ENCODE assay signal across 15 mouse cellular contexts in the genomic region with DNA sequence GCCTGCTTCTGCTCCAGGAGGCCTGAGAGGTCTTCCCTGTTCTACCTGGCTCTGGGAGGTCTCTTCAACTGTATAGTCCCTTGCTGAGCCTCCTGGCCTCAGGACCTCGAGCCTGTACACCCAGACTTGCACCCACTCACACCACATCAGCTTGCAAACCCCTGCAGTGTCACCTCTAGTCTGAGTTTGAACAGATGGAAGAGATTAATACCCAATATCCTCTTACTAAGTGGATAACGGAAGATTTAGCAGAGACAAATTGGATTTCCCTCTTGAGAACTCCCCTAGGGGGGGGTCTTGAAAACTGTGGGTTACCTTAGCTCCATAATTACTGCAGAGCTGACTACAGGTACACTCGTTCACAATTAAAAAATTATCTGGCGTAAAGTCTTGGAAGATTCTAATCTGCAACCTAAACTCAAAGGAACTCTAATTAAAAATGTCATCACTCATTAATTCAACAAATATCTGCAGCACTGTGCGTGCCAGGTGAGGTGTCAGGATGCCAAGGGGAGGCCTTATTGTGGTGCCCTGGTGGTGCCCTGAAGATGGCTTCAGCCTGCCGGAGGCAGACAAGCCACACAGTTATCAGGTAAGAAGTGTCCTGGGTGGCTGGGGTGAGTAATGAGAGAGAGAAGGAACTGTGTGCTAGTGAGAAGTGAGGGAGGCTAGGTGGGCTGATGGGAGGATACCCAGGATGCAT. TPM values are rescaled to one million over a fixed set of nuclear protein-coding genes. Genes with fewer than 3 reads are reported as not detected.
DNase-seq lines count a peak whose midpoint lies in the region; ATAC-seq and TF ChIP-seq lines count a peak whose summit lies in the region.
"Had no signal": no experiment of that assay in that cellular context is flagged by ENCODE, and none has a peak within 500 bp of the region (broad histone marks: within the 10 kb centered on the region; RNA-seq: fewer than 3 reads in every experiment).

No protein-coding gene starts in this region.

- no peak overlapping the region for H3K9ac ChIP-seq in forebrain, postnatal 0 days
- no peak overlapping the region for H3K9ac ChIP-seq in lung, embryonic 15.5 days
- H3K9ac ChIP-seq in forebrain, embryonic 12.5 days, result no peak overlapping the region
- H3K9ac ChIP-seq in midbrain, embryonic 12.5 days (replicated peaks), result no peak overlapping the region
- H3K9ac ChIP-seq: liver, embryonic 13.5 days had no signal

- H3K4me2 ChIP-seq in forebrain, postnatal 0 days (ENCODE audit: low read depth), result no peak overlapping the region
- no peak overlapping the region for H3K4me2 ChIP-seq in lung, embryonic 15.5 days
- H3K4me2 ChIP-seq in forebrain, embryonic 12.5 days, result no peak overlapping the region
- H3K4me2 ChIP-seq in midbrain, embryonic 12.5 days (replicated peaks), result no peak overlapping the region
- H3K4me2 ChIP-seq: liver, embryonic 13.5 days had no signal

- DNase-seq in forebrain, embryonic 10.5 days (ENCODE audit: extremely low spot score, low spot score), result no peak
- DNase-seq in forebrain, postnatal 0 days, result no peak
- DNase-seq in lung, adult 2 months, result no peak
- DNase-seq in liver, result no peak
- DNase-seq: cerebellum, adult 8-10 months; embryo, embryonic 11 days; heart, adult 2 months; heart, postnatal 10 days; liver, embryonic 13.5 days had no signal

- 73% methylated on average over 6 of the region's 6 CpGs for WGBS in forebrain, embryonic 10.5 days
- WGBS in forebrain, postnatal 0 days, result 50% methylated on average over 6 of the region's 6 CpGs
- 75% methylated on average over 6 of the region's 6 CpGs for WGBS in lung, embryonic 15.5 days
- 85% methylated on average over 6 of the region's 6 CpGs for WGBS in lung, adult 2 months
- 66% methylated on average over 6 of the region's 6 CpGs for whole genome bisulfite sequencing in forebrain, embryonic 12.5 days
- WGBS in midbrain, embryonic 12.5 days, result 75% methylated on average over 6 of the region's 6 CpGs

- H3K27ac ChIP-seq in forebrain, embryonic 10.5 days, result peak overlapping the region; percentile 88
- H3K27ac ChIP-seq in forebrain, postnatal 0 days (ENCODE audit: low read depth, low read length), result no peak overlapping the region; the same call in 1 of the 2 replicates
- peak overlapping the region; percentile 92 for H3K27ac ChIP-seq in lung, embryonic 15.5 days
- H3K27ac ChIP-seq in forebrain, embryonic 12.5 days, result peak overlapping the region; percentile 91
- peak overlapping the region; percentile 79 for H3K27ac ChIP-seq in midbrain, embryonic 12.5 days (replicated peaks)
- H3K27ac ChIP-seq: heart, adult 2 months; liver, embryonic 13.5 days had no signal

- no peak for TF ChIP-seq POLR2A in lung, adult 2 months (IDR thresholded peaks at IDR 0.05; ENCODE audit: borderline replicate concordance, extremely low read depth, low read depth, low read length)

- no peaks in the 10 kb centered on the region for H3K36me3 ChIP-seq in forebrain, embryonic 10.5 days (replicated peaks)
- no peaks in the 10 kb centered on the region for H3K36me3 ChIP-seq in forebrain, postnatal 0 days (ENCODE audit: insufficient read depth)
- H3K36me3 ChIP-seq in lung, embryonic 15.5 days, result no peaks in the 10 kb centered on the region
- no peaks in the 10 kb centered on the region for H3K36me3 ChIP-seq in forebrain, embryonic 12.5 days (replicated peaks)
- H3K36me3 ChIP-seq in midbrain, embryonic 12.5 days, result no peaks in the 10 kb centered on the region
- H3K36me3 ChIP-seq: liver, embryonic 13.5 days had no signal

- no peak overlapping the region for H3K4me3 ChIP-seq in forebrain, embryonic 10.5 days
- H3K4me3 ChIP-seq in forebrain, postnatal 0 days (ENCODE audit: low read depth, low read length), result no peak overlapping the region
- H3K4me3 ChIP-seq in lung, embryonic 15.5 days, result no peak overlapping the region
- H3K4me3 ChIP-seq in lung, adult 2 months (replicated peaks; ENCODE audit: extremely low read depth, low read depth, low read length), result no peak overlapping the region
- H3K4me3 ChIP-seq in forebrain, embryonic 12.5 days (replicated peaks), result no peak overlapping the region
- H3K4me3 ChIP-seq in midbrain, embryonic 12.5 days, result no peak overlapping the region
- H3K4me3 ChIP-seq: heart, adult 2 months; liver, embryonic 13.5 days; myocyte had no signal

- no peak for TF ChIP-seq CTCF in forebrain, postnatal 0 days (IDR thresholded peaks at IDR 0.05; ENCODE audit: low read depth)
- TF ChIP-seq CTCF in lung, adult 2 months (IDR thresholded peaks at IDR 0.05; ENCODE audit: insufficient read depth, low read length), result no peak

- no peaks in the 10 kb centered on the region for H3K9me3 ChIP-seq in forebrain, embryonic 10.5 days
- no peaks in the 10 kb centered on the region for H3K9me3 ChIP-seq in forebrain, postnatal 0 days (ENCODE audit: low read length)
- H3K9me3 ChIP-seq in lung, embryonic 15.5 days, result no peaks in the 10 kb centered on the region
- H3K9me3 ChIP-seq in forebrain, embryonic 12.5 days, result no peaks in the 10 kb centered on the region
- H3K9me3 ChIP-seq in midbrain, embryonic 12.5 days, result no peaks in the 10 kb centered on the region
- H3K9me3 ChIP-seq: liver, embryonic 13.5 days had no signal

- no peak for ATAC-seq in forebrain, postnatal 0 days
- ATAC-seq in lung, embryonic 15.5 days (ENCODE audit: borderline replicate concordance, extremely low read depth, low FRiP score, low TSS enrichment), result no peak
- ATAC-seq in forebrain, embryonic 12.5 days (ENCODE audit: low FRiP score), result no peak
- ATAC-seq in midbrain, embryonic 12.5 days (ENCODE audit: low FRiP score, low read depth), result no peak
- ATAC-seq in inflammation-experienced regulatory T-cells, adult 6 months, result no peak
- ATAC-seq: intestine, postnatal 0 days had no signal

- H3K4me1 ChIP-seq in forebrain, embryonic 10.5 days, result peaks cover 87% of the 10 kb centered on the region
- peaks cover 25% of the 10 kb centered on the region for H3K4me1 ChIP-seq in forebrain, postnatal 0 days (ENCODE audit: insufficient read depth)
- peaks cover 73% of the 10 kb centered on the region for H3K4me1 ChIP-seq in lung, embryonic 15.5 days
- 0 out of 2 replicates have a peak, but pooled peaks cover 3% of the 10 kb centered on the region for H3K4me1 ChIP-seq in lung, adult 2 months (ENCODE audit: control insufficient read depth, insufficient read depth, low read length)
- H3K4me1 ChIP-seq in forebrain, embryonic 12.5 days, result peaks cover 83% of the 10 kb centered on the region
- H3K4me1 ChIP-seq in midbrain, embryonic 12.5 days, result peaks cover 67% of the 10 kb centered on the region
- H3K4me1 ChIP-seq: liver, embryonic 13.5 days had no signal

- peaks cover 23% of the 10 kb centered on the region for H3K27me3 ChIP-seq in forebrain, embryonic 10.5 days (ENCODE audit: poor library complexity, severe bottlenecking)
- H3K27me3 ChIP-seq in forebrain, postnatal 0 days (ENCODE audit: insufficient read depth, low read length), result no peaks in the 10 kb centered on the region
- no peaks in the 10 kb centered on the region for H3K27me3 ChIP-seq in lung, embryonic 15.5 days
- H3K27me3 ChIP-seq in forebrain, embryonic 12.5 days, result no peaks in the 10 kb centered on the region
- H3K27me3 ChIP-seq in midbrain, embryonic 12.5 days, result peaks cover 17% of the 10 kb centered on the region; the same call in 1 of the 2 replicates
- H3K27me3 ChIP-seq: liver, embryonic 13.5 days had no signal

RNA-seq across cellular contexts. Expression of gene Celsr1, which starts 38.5 kb away (rescaled TPM):
- polyA plus RNA-seq in forebrain, embryonic 10.5 days (2016; fragmentation: Nextera tagmentation; extraction: Ambion mirVana), result 2.4 and 2.6 TPM in 2 replicates
- 6.5 and 13.0 TPM in 2 replicates for total RNA-seq in forebrain, postnatal 0 days (2014; rRNA removed)
- polyA plus RNA-seq in forebrain, postnatal 0 days (2015; fragmentation: Nextera tagmentation; extraction: Ambion mirVana), result 0.62 and 0.97 TPM in 2 replicates
- polyA plus RNA-seq in lung, embryonic 15.5 days (2015; fragmentation: Nextera tagmentation; extraction: Ambion mirVana), result 4.3 and 4.8 TPM in 2 replicates
- polyA plus RNA-seq in lung, adult 2 months (2012; rRNA removed), result 16.0 and 16.2 TPM in 2 replicates
- polyA plus RNA-seq in forebrain, embryonic 12.5 days (2016; fragmentation: Nextera tagmentation; extraction: Ambion mirVana), result 7.3 and 7.9 TPM in 2 replicates
- 3.4 and 4.1 TPM in 2 replicates for polyA plus RNA-seq in midbrain, embryonic 12.5 days (2016; fragmentation: Nextera tagmentation; extraction: Ambion mirVana)
- polyA plus RNA-seq in inflammation-experienced regulatory T-cells, adult 6 months (2017; shearing (Covaris generic)), result 1 to 10 TPM; 4.4 to 5.0 (median 4.7) TPM
